In genomic region chr11:6918546-6918945, GRCm38 (mm10) we compare ENCODE assay signal across 21 mouse cellular contexts.
A peak's percentile ranks its signal among the peaks of the same experiment; 100 is the strongest.
DNase-seq lines count a peak whose midpoint lies in the region; ATAC-seq and TF ChIP-seq lines count a peak whose summit lies in the region.
"Had no signal": no experiment of that assay in that cellular context is flagged by ENCODE, and none has a peak within 500 bp of the region (broad histone marks: within the 10 kb centered on the region; RNA-seq: fewer than 3 reads in every experiment).

No protein-coding gene starts in this region.

- no peaks in the 10 kb centered on the region for H3K36me3 ChIP-seq in intestine, postnatal 0 days (ENCODE audit: control insufficient read depth, insufficient read depth)
- H3K36me3 ChIP-seq in intestine, embryonic 15.5 days = no peaks in the 10 kb centered on the region
- H3K36me3 ChIP-seq in lung, embryonic 14.5 days (ENCODE audit: insufficient read depth) = no peaks in the 10 kb centered on the region
- H3K36me3 ChIP-seq in MEL (ENCODE audit: control insufficient read depth in 1 of 2, insufficient read depth in 2 of 2, low read length in 2 of 2) = no peaks in the 10 kb centered on the region
- H3K36me3 ChIP-seq in stomach, postnatal 0 days (ENCODE audit: control insufficient read depth, insufficient read depth, low read length) = no peaks in the 10 kb centered on the region
- H3K36me3 ChIP-seq: embryonic facial prominence, embryonic 13.5 days; forebrain, embryonic 12.5 days; G1E; hindbrain, embryonic 13.5 days had no signal

- TF ChIP-seq RAD21 in MEL (IDR thresholded peaks at IDR 0.05; ENCODE audit: low read depth, low read length) = no peak

- TF ChIP-seq EP300 in MEL (IDR thresholded peaks at IDR 0.05; ENCODE audit: low read depth in 1 of 2, low read length in 2 of 2) = no peak
- no peak for TF ChIP-seq EP300 in stomach, postnatal 0 days (optimal IDR thresholded peaks at IDR 0.05)

- no peak overlapping the region for H3K4me3 ChIP-seq in intestine, postnatal 0 days (ENCODE audit: low read depth, low read length)
- no peak overlapping the region for H3K4me3 ChIP-seq in intestine, embryonic 15.5 days (replicated peaks)
- H3K4me3 ChIP-seq in lung, embryonic 14.5 days (ENCODE audit: low read depth, low read length) = no peak overlapping the region
- H3K4me3 ChIP-seq in MEL (ENCODE audit: control insufficient read depth in 1 of 2, insufficient read depth in 1 of 2, low read depth in 2 of 2, low read length in 2 of 2) = no peak overlapping the region
- no peak overlapping the region for H3K4me3 ChIP-seq in stomach, postnatal 0 days (ENCODE audit: low read depth, low read length)
- H3K4me3 ChIP-seq: embryonic facial prominence, embryonic 13.5 days; forebrain, embryonic 12.5 days; hindbrain, embryonic 13.5 days had no signal

- H3K9me3 ChIP-seq in intestine, postnatal 0 days (ENCODE audit: control insufficient read depth) = no peaks in the 10 kb centered on the region
- no peaks in the 10 kb centered on the region for H3K9me3 ChIP-seq in intestine, embryonic 15.5 days
- H3K9me3 ChIP-seq in lung, embryonic 14.5 days (ENCODE audit: low read depth, low read length) = peaks cover 3% of the 10 kb centered on the region; the same call in 1 of the 2 replicates
- no peaks in the 10 kb centered on the region; the same call in 1 of the 2 replicates for H3K9me3 ChIP-seq in MEL (replicated peaks; ENCODE audit: insufficient read depth, low read length)
- no peaks in the 10 kb centered on the region for H3K9me3 ChIP-seq in stomach, postnatal 0 days (ENCODE audit: control insufficient read depth, low read length)

- no peak for TF ChIP-seq POLR2A in MEL (IDR thresholded peaks at IDR 0.05; ENCODE audit: control insufficient read depth in 1 of 2, insufficient read depth in 1 of 2, low read depth in 1 of 2, low read length in 2 of 2, poor library complexity in 1 of 2)

- no peaks in the 10 kb centered on the region for H3K4me1 ChIP-seq in intestine, postnatal 0 days (replicated peaks; ENCODE audit: control insufficient read depth, insufficient read depth, low read length)
- H3K4me1 ChIP-seq in intestine, embryonic 15.5 days (replicated peaks) = peaks cover under 1% of the 10 kb centered on the region; the same call in 1 of the 2 replicates
- H3K4me1 ChIP-seq in lung, embryonic 14.5 days (ENCODE audit: insufficient read depth) = no peaks in the 10 kb centered on the region
- H3K4me1 ChIP-seq in MEL (ENCODE audit: control insufficient read depth in 1 of 2, insufficient read depth in 2 of 2, low read length in 2 of 2) = no peaks in the 10 kb centered on the region
- no peaks in the 10 kb centered on the region for H3K4me1 ChIP-seq in stomach, postnatal 0 days (replicated peaks; ENCODE audit: control insufficient read depth, insufficient read depth)
- H3K4me1 ChIP-seq: hindbrain, embryonic 13.5 days had no signal

- no peaks in the 10 kb centered on the region for H3K79me2 ChIP-seq in MEL (ENCODE audit: control insufficient read depth, insufficient read depth, low read length, poor library complexity)

- ATAC-seq in intestine, postnatal 0 days = no peak
- no peak for ATAC-seq in intestine, embryonic 15.5 days
- no peak for ATAC-seq in lung, embryonic 14.5 days (ENCODE audit: insufficient read depth)
- no peak for ATAC-seq in stomach, postnatal 0 days (ENCODE audit: low FRiP score, low TSS enrichment)
- ATAC-seq: forebrain, embryonic 16.5 days; intestine, embryonic 16.5 days had no signal

- no peak overlapping the region for H3K27ac ChIP-seq in intestine, postnatal 0 days (ENCODE audit: low read depth, low read length)
- H3K27ac ChIP-seq in intestine, embryonic 15.5 days = no peak overlapping the region
- no peak overlapping the region for H3K27ac ChIP-seq in lung, embryonic 14.5 days (ENCODE audit: low read depth)
- H3K27ac ChIP-seq in MEL (ENCODE audit: control insufficient read depth, low read depth, low read length) = no peak overlapping the region
- no peak overlapping the region for H3K27ac ChIP-seq in stomach, postnatal 0 days (replicated peaks)
- H3K27ac ChIP-seq: embryonic facial prominence, embryonic 13.5 days; forebrain, embryonic 12.5 days; hindbrain, embryonic 13.5 days had no signal

- H3K4me2 ChIP-seq in intestine, postnatal 0 days (replicated peaks; ENCODE audit: low read depth) = no peak overlapping the region
- H3K4me2 ChIP-seq in intestine, embryonic 15.5 days (replicated peaks) = no peak overlapping the region
- no peak overlapping the region for H3K4me2 ChIP-seq in lung, embryonic 14.5 days
- H3K4me2 ChIP-seq in stomach, postnatal 0 days (replicated peaks; ENCODE audit: low read depth) = no peak overlapping the region
- H3K4me2 ChIP-seq: embryonic facial prominence, embryonic 13.5 days; forebrain, embryonic 12.5 days; hindbrain, embryonic 13.5 days had no signal

- intact Hi-C loops in gastrocnemius, postnatal 14 days (cut with DNase I; ENCODE audit: low total_unique reads) = no loop called here

- H3K9ac ChIP-seq in intestine, postnatal 0 days (ENCODE audit: low read depth, low read length) = no peak overlapping the region
- H3K9ac ChIP-seq in intestine, embryonic 15.5 days = no peak overlapping the region
- H3K9ac ChIP-seq in lung, embryonic 14.5 days = no peak overlapping the region
- no peak overlapping the region for H3K9ac ChIP-seq in MEL (ENCODE audit: control insufficient read depth, low read depth, low read length, poor library complexity, severe bottlenecking)
- H3K9ac ChIP-seq in stomach, postnatal 0 days (ENCODE audit: low read length) = no peak overlapping the region
- H3K9ac ChIP-seq: embryonic facial prominence, embryonic 13.5 days; forebrain, embryonic 12.5 days; hindbrain, embryonic 13.5 days had no signal

- WGBS in intestine, postnatal 0 days = 96% methylated on average over 1 of the region's 1 CpGs
- 92% methylated on average over 1 of the region's 1 CpGs for WGBS in intestine, embryonic 15.5 days
- WGBS in lung, embryonic 14.5 days = 89% methylated on average over 1 of the region's 1 CpGs
- WGBS in stomach, postnatal 0 days = 97% methylated on average over 1 of the region's 1 CpGs

- no peaks in the 10 kb centered on the region for H3K27me3 ChIP-seq in intestine, postnatal 0 days (replicated peaks; ENCODE audit: control insufficient read depth, insufficient read depth, low read length)
- H3K27me3 ChIP-seq in intestine, embryonic 15.5 days (replicated peaks) = no peaks in the 10 kb centered on the region
- no peaks in the 10 kb centered on the region for H3K27me3 ChIP-seq in lung, embryonic 14.5 days (ENCODE audit: insufficient read depth, low read length)
- H3K27me3 ChIP-seq in MEL (ENCODE audit: control insufficient read depth in 1 of 2, insufficient read depth in 2 of 2, low read length in 2 of 2) = no peaks in the 10 kb centered on the region
- H3K27me3 ChIP-seq in stomach, postnatal 0 days (ENCODE audit: control insufficient read depth, insufficient read depth, low read length) = no peaks in the 10 kb centered on the region
- H3K27me3 ChIP-seq: embryonic facial prominence, embryonic 13.5 days; forebrain, embryonic 12.5 days; hindbrain, embryonic 13.5 days had no signal

- no peak for DNase-seq in lung, embryonic 14.5 days
- DNase-seq in lung, postnatal 25 days (ENCODE audit: low spot score) = no peak
- DNase-seq in MEL (ENCODE audit: low read depth, low spot score) = peak; percentile 7
- no peak for DNase-seq in stomach, postnatal 0 days (ENCODE audit: low spot score)
- DNase-seq in gastrocnemius, postnatal 14 days = no peak
- DNase-seq: adrenal gland, adult 8-10 months; adrenal gland, postnatal 36 days; cerebellum, adult 11 months; cerebellum, adult 9-10 months; cerebellum, postnatal 36 days; gastrocnemius, postnatal 10 days; heart, postnatal 10 days; heart, postnatal 4 days had no signal

- peak; percentile 11; the same call in 1 of the 2 replicates for TF ChIP-seq CTCF in intestine, postnatal 0 days (IDR thresholded peaks at IDR 0.05; ENCODE audit: low read depth)
- TF ChIP-seq CTCF in lung, embryonic 14.5 days (IDR thresholded peaks at IDR 0.05; ENCODE audit: low read depth) = 0 out of 2 replicates have a peak, but pooled peaks have one; percentile 14
- TF ChIP-seq CTCF in MEL (IDR thresholded peaks at IDR 0.05 in 2 of 3, conservative IDR thresholded peaks at IDR 0.05 in 1 of 3; ENCODE audit: control insufficient read depth in 1 of 3, insufficient read depth in 1 of 3, low read depth in 2 of 3, low read length in 3 of 3, poor library complexity in 1 of 3, severe bottlenecking in 1 of 3) = peak; percentile 5 to 17 (median 13); a peak in 3 of 6 replicates
- peak; percentile 25 for TF ChIP-seq CTCF in stomach, postnatal 0 days (IDR thresholded peaks at IDR 0.05; ENCODE audit: low read depth)

TF ChIP-seq in MEL, 35 proteins besides CTCF, POLR2A, EP300 and RAD21:
- no peak for TF ChIP-seq RCOR1 (IDR thresholded peaks at IDR 0.05; ENCODE audit: low read depth, low read length)
- no peak for TF ChIP-seq KAT2A (conservative IDR thresholded peaks at IDR 0.05; ENCODE audit: low read depth, low read length)
- TF ChIP-seq TCF12 (IDR thresholded peaks at IDR 0.05; ENCODE audit: low read depth, low read length) = no peak
- TF ChIP-seq USF2 (IDR thresholded peaks at IDR 0.05; ENCODE audit: borderline replicate concordance in 1 of 2, insufficient read depth in 1 of 2, low read depth in 1 of 2, low read length in 2 of 2) = no peak
- no peak for TF ChIP-seq POLR2AphosphoS5 (IDR thresholded peaks at IDR 0.05; ENCODE audit: borderline replicate concordance, low read depth, low read length)
